Mouse (Mus musculus) thymus, postnatal 10 days (tissue): ENCODE measurements around the gene Cdh23.

Experiments used
- DNase-seq, 2 experiments: peaks; one replicate each; pipeline ENCODE4 v3.0.0; 2021; ENCODE audit warnings: low spot score in 2 of 2

Gene Cdh23

DNA sequence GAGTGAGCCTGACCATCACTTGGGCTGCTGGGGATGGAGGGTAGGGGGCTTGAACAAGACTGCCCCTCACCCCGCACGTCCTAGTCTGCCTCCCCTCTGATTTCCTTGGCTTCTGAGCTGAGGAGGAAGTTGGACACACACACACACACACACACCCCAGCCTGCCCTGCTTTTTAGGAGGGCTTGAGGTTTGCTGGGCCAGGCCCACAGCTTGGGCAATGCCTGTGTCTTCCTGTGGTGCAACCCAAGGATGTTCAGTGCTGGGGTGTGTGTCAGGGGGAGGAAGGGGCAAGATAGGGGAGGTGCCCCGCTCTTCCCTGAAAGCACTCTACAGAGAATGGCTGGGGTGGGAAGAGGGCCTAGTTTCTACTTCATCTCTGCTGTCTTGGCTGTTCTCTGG lies 352.2 kb downstream of the Cdh23 start:
- no peak for DNase-seq

DNA sequence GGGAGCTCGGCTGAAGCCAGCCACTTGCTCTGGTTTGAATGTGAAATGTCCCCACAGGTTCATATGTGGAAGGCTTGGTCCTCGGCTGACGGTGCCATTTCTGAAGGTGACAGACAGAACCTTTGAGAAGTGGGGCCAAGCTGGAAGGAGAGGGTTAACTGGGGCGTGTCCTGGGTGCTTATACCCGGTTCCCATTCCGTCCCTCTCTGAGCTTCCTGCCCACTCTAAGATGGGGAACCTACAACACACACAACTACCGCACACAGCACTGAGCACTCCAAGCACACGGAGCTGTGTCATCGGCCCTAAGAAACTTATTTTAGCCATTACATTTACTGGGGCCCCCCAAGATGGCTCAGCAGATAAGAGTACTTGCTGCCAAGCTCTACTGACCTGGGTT lies 354.8 kb downstream of the Cdh23 start:
- no peak for DNase-seq

DNA sequence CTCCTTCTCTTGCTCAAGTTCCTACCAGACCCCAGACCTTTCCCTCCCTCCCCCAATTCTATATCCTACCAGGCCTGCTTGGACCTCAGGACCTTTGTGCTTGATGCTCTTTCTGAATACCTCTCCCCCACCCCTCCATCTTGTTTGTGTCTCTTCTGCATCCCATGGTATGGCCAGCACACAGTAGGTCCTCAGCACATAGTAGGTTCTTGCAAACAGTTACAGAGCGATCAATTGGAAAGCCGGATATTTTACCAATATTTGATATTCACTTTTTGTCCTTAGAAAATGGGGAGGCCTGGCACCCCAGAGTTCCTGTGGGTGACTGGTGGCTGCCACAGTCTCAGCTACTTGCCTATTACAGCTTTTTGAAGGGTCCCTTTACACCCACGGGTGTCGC lies 361.3 kb downstream of the Cdh23 start:
- no peak for DNase-seq

DNA sequence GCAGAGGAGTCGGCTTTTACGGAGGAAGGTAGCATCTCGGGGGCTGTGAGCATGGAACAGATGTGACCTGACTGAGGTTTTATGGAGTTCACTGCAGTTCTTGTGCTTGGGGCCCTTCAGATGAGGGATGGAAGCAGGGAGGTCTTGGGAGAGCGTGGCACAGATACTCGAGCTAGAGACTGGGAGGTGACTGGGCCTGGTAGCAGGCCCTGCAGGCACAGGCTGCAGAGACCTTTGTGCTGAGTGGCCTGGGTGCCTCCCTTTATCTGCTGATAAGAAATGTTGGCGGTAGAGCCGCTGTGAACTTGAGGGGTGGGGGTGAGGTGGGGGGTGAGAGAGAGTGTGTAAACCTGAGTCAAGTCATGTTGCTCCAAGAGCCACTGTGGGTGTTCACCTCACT lies 361.7 kb downstream of the Cdh23 start:
- DNase-seq, result no peak

DNA sequence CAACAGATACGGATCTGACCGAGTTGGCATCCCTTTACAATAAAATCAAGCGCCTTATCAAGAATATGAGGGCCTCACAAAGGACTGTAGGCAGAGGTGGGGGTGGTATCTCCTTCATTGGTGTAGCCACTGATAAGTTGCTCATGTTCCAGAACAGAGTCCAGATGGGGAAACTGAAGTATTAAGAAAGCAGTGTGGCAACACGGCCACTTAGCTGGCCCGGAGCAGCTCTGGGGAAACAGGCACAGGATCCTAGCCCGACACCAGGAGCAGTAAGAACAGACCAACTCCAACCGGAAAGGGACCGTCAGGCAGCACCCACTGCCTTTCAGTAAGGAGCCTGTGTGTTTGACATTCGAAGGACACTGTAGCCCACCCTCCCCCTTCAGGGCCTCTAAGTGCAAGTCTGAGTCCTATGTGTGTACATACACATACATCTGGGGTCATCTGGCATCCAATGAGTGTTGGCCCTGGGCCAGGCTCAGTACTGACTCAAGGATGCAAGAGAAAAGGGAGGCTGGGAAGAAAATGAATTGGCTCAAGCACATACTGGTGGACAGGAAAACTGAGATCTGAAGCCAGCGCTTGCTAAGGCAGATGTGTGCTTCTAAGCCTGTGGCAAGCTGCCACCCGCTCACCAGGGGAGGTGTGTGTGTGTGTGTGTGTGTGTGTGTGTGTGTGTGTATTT lies 367.2 kb downstream of the Cdh23 start:
- no peak for DNase-seq

DNA sequence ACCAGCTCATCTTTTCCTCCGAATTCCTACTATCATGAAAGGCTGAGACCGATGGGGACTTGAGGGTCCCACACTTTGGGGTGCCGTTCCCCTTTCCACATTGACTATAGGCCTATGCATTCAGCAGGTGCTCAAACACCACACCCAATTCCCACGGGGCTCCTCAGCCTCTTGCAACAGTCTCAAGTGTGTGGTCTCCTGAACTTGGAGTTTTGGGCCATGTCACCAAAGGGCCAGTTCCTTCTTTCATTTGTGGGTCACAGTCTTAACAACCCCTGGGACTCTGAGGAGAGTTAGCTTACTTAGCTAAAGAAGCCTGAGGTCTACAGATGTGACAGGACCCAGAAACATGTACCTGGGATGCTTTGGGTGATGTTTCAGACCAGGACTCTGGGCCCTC lies 380.1 kb downstream of the Cdh23 start:
- DNase-seq, result no peak

DNA sequence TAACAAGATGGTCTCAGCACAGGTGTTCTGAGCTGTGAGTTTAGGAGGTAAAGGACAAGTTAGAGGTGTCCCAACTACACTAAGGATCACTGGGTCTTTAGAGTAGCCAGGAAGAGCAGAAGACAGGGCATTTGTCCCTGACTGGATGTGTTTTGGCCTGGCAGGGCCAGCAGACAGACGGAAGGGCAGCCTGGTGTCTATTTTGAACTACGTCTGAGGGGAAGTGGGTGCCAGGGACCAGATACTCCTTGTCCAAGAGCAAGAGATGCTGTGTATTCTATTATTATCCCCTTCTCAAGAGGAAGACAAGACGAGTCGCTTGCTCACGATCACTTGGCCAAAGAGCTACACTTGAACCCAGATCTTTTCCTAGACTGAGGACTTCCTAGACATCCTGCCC lies 382.7 kb downstream of the Cdh23 start:
- no peak for DNase-seq

DNA sequence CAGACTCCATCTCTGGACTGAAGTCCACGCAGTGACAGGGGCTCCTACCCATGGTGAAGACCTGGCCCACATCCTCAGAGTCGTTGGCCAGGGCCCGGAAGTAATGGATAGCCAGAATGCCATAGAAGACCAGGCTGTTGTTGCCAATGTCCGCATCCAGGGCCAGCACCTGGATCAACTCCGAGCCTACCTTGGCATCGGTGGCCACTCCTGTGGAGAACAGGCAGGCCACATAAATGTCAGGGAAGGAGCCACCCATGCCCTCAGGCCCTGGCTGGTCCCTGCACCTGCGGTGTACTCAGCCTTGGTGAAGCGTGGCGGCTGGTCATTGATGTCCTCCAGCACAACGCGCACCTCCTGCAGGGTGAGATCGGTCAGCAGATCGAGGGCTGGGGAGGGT lies 385.7 kb downstream of the Cdh23 start:
- DNase-seq, result no peak

DNA sequence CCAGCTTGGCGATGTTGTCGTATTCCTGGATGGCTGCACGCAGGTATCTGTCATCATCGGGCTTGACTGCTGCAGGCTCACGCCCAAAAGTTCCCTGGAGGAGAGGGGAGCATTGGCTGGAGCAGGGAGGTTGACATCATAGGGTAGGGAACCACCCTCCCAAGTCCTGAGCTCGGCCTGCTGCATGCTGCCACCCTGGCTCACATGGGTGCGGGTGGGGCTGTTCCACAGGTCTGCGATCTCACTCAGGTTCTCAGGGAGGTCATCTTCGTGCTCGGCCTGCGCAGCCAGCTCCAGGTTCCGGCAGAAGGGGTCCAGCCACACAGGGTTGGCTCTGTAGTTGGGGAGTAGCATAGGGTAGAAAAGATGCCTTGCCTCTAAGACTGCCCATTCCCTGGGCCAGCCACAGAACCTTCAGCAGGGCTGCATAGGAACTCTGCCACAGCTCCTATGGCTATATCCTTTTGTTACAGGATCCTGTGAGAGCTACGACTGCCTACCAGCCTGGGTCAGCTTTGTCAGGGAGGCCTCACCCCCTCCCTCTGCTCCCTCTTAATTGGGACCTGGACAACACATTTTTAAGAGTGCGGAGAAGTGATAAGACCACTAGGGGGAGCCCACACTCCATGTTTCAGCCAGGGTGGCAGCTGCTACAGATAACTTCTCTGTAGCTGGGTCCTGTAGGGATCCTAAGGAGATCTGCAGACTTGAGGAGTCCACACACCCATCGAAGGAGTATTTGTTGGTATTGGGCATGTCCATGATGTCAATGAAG lies 391.2 kb downstream of the Cdh23 start:
- DNase-seq, result peak; percentile 50 to 82

DNA sequence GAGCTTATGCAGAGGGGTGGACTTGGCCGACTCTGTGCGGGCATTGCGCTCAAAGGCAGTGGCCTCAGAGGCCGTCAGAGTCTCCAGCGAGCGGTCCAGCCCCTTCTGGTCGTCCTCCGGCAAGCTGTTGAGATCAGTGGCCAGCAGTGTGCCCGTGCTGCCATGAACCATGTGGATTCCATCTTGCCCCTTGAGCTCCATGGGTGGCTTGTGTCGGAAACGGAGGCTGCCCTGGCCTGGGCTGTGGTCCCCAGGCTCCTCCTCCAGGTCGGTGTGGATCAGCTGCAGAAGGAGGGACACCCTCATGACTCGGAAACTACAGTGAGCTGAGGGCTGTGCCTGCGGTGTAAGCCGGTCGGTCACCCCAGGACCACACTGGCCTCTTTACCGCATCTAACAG lies 392.9 kb downstream of the Cdh23 start:
- no peak for DNase-seq

DNA sequence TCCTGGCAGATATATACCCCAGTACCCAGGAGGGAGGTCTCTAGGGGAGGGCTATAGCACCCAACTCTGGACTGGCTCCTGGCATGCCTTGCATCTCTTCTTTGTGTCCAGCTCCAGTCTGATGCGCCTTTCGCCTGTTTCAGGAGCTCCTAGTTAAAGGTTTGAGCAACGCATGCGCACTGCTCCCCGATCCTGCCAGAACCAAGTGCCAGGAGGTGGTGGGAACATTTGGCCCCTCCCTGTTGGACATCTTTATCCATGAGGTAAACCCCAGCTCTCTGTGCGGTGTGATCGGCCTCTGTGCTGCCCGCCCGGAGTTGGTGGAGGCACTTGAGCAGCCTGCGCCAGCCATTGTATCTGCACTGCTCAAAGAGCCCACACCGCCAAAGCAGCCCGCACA lies 396.7 kb downstream of the Cdh23 start:
- DNase-seq, result no peak

DNA sequence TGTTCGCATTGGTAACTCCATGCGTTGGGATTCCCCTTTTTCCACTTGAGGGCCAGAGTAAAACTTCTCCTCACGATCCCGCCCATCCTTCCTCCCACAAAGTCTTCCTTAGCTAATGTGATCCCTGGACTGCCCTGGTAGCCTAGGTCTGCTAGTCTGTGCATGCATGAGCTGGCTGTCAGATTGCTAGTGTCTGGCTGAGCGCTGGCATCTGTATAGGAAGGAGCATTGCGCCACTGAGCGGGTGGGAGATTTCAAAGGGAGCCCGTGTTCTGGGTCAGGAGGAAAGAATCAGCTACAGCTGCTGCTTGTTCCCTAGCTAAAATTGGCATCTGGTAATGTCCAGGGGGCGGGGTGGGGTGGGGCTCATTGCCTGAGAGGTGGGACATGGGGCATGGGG lies 400.3 kb downstream of the Cdh23 start:
- no peak for DNase-seq

DNA sequence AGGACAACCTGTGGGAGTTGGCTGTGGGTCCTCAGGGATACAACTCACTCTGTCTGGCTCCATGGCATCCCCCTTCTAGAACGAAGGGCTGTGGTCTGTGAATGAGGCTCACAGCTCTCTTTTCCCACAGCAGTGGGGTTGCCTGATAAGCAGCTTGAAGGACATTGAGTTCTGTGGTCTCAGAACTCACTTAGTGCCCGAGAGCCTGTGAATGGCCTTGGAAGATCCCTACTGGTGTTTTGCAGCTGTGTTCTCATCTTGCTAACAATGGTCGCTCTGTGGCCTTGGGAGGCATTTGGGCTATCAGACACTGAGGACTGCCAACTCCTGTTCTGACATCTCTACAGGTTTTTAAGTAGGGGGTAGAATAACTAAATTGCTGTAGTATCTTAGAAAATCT lies 400.9 kb downstream of the Cdh23 start:
- no peak for DNase-seq

DNA sequence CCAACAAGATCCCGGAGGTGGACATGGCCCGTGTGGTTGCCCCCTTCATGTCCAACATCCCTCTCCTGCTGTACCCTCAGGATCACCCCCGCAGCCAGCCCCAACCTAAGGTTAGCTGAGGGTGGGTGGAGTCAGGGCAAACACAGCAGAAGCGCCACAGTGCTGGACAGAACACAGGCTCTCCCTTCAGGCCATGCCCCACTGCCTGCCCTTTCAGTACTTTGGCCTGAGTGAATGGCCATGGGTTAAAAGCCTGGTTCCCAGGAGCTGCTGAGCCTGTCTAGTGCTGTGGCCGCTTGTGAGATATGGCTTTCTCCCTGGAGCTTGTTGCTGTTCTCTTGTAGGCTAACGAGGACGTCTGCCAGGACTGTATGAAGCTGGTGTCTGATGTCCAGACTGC lies 401.7 kb downstream of the Cdh23 start:
- no peak for DNase-seq

DNA sequence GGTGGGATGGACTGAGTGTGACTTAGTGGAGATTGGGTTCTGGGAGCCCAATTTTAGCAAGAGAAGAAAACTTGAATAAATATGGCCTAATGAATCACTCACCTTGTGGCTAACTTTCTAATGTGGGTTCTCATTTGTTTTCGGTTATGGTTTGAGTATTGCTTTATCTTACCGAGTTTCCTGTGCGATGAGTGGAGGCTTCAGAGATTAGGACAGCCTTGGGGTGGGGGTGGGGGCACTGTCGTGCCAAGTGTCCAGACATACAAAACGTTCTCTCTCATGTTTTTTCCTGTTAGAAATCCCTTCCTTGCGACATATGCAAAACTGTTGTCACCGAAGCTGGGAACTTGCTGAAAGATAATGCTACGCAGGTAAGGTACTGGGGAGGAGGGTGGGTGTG lies 404.1 kb downstream of the Cdh23 start:
- no peak for DNase-seq

DNA sequence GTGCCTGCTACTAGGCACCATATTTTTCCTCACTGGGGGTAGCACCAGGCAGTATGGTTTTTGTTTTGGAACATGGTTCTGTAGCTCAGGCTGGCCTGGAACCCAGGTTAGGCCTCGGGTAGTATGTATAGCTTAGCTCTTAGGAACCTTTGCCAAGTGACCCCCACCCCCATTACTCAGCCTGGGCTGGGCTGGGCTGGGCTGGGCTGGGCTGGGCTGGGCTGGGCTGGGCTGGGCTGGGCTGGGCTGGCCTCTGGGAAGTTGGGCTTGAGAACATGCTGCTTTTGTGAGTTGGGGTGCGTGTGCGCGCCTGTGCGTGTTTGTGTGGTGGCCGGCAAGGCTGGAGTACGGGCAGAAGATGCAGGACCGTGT lies 405.6 kb downstream of the Cdh23 start:
- DNase-seq, result no peak

DNA sequence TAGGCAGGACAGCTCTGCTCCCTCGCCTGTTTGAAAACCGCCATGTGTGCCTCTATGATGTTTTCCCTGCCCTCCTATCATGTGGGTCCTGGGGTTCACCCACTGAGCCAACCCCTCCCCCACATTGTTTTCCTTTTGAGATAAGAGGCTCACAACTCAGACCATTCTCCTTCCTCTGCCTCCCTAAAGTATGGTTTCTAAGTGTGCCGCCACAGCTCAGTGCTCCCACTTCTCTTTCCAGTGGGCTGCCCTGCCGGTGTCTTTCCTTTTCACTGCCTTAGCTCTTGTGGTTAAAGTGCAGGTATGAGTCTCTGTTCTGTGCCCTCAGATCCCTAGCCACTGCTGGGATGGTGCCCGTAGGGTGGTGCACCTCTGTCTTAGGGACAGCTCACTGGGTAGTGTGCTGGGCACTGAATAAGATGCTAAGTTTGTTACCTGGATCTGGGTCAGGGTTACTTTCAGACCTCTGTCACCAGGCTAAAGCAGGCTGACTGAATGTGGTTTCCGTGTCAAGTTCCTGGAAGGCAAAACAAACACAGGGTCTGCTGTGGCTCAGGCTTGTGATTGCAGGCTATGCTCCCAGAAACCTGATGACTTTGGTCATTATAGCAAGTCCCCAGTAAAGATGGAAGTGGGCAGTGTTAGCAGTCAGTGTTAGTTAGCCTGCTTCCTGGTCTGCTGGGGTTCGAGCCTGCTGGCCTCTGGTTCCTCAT lies 406.1 kb downstream of the Cdh23 start:
- peak in 1 of 2 experiments; percentile 33 for DNase-seq

DNA sequence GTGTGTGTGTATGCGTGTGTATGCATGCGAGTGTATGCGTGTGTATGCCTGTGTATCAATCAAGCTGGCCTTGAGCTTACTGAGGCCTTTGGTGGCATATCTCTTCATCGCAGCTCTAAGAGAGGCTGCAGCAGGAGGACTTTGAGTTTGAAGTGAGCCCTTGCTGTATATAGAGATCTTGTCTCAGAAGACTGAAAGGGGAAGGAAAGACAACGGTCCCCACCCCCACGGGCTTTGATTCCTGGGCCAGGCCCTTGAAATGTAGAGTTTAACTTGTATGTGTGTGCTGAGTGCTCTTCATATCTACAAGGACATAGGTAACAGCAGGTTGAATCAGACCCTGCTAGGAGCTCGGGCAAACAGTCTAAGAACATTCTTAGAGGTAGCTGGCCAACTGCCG lies 407.1 kb downstream of the Cdh23 start:
- DNase-seq, result peak in 1 of 2 experiments; percentile 39

DNA sequence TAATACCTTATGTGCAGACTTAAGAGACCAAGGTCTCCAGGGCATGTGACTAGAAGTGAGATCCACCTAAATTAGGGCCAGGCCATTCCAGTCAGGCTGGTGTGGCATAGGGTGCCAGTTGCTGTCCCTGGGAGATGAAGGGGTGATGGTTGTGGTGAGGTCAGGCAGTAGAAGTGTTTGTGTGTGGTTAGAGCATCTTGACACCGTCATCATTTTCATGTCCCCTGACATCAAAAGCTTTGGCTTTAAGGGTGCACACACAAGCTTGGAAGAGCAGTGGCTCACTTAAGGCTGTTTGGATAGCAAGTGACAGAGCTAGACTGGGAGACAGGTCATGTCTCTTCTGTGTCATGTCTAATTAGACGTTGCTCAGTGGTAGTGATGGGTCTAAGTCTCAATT lies 408.6 kb downstream of the Cdh23 start:
- no peak for DNase-seq

DNA sequence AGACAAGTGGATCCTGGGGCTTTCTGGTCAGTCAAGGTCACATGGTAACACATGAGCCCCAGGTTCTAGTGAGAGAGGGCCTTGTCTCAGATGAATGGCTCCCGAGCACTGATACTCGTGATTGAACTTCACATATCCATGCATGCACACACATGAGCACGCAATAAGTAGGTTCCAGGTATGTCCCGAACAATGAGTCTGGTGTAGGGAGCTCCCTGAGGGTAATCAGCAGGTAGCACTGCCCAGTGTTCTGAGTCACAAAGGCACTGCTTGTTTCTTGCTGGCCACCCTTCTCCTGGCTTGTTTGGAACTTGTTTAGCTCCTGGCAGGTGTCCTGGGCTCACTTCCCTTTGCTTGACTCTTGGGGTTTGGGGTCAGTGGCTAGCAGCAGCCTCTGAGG lies 409.1 kb downstream of the Cdh23 start:
- DNase-seq, result no peak

DNA sequence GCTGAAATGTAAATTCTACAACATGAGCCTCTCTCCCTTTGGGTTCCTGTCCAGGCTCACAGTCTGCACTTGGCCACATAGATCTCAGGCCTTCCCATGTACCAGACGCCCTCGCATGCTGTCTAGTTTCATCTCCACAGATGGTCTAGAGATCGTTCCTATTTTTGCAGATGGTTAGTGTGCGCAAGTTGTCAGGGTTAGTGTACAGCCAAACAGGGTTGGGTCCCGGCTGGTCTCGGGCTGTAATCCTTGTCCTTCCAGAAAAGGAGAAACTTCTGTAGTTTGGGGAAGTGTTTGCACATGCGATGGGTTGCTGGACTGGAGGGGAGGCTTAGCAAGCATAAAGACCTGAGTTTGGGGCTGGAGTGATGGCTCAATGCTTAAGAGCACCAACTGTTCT lies 409.7 kb downstream of the Cdh23 start:
- no peak for DNase-seq

DNA sequence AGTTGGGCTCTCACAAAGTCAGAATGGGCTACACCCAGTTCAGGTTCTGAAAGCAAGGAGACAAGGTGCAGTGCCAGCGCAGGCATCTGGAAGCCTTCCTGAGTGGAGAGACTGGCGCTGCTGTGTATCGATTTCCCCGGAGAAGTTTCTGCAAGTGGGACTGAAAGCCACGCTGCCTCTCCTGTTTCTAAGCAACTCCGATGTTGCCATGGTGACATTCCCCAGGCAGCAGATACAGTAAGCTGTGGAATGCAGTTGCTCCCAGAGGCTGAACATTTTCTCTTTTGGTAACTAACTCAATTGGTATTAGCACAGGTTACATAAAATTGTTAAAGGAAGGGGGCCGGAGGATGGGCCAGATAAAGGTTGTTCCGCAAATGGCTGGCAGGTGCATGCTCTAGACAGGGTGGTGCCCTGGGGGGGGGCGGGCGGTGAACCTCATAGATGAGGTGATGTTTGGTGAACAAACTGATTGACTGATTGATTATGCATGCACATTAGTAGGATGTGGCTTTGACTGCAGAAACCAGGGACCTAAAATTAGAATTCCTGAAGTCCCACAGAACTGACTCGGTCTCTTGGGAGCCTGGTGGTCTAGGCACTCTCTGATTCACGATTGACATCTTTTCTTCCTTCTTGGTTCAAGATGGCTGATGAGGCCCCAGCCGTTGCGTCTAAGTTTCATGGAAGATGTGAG lies 410.5 kb downstream of the Cdh23 start:
- DNase-seq, result no peak
